Mouse (Mus musculus): ENCODE measurements around the gene Tmod1. TPM values are rescaled to one million over a fixed set of nuclear protein-coding genes. Genes with fewer than 3 reads are reported as not detected.

Gene Tmod1
- 10 to 100 TPM; 45.5 to 49.1 TPM for total RNA-seq (2021)
- long read RNA-seq, experiment 1, transcript Tmod1-201 (10 exons, 3,158 nt), result major isoform, 39 of 48 reads
- long read RNA-seq, experiment 1, partial matches to known transcripts, result 7 of 48 reads
- long read RNA-seq, experiment 1, other reads (novel, unspliced or antisense), result 2 of 48 reads
- long read RNA-seq, experiment 2, transcript Tmod1-201 (10 exons, 3,158 nt), result major isoform, 36 of 47 reads
- long read RNA-seq, experiment 2, partial matches to known transcripts, result 4 of 47 reads
- long read RNA-seq, experiment 2, other reads (novel, unspliced or antisense), result 7 of 47 reads

DNA sequence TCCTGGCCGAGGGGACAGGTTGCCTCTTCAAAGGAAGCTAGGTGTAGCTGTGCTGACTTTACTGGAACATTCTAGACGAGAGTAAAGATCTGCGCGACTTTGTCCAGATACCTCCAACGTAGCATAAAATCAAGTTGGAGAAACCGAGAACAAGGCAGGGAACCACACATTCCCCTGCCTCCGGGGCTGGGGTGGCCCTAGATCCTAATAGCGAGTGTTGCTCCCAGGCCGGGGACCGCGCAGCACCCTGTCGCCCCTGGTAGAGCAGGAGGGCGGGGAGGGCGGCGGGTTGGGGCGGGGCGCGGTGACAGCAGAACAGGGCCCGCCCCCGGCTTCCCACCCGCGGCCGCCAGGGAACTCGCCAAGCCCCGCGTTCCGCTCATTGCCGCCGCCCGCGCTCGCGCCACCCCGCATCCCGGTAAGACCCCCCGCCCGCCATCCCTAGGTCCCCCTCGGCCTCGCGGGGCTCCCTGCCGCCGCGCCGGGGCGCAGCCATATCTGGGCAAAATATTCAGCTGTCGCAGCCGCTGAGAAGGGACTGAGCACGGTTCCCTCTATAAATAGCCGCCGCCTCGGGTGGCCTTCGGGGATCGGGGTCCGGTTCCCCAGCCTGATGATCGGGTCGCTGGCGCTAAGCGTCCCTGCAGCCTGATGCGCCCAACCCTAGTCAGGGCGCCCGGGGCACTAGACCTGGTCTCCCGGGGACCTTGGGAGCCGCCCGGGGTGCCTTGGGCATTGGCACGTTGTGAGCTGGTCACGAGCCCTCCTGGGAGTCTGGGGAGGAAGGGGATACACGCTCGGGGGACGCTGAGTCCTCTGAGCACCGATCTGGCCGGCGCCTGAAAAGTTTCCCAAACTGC, at the start of gene Tmod1:
Tmod1 (plus strand) TSS at position 44 of the 860 bp plus-strand sequence.
- peak; percentile 37 for TF ChIP-seq CTCF (IDR thresholded peaks at IDR 0.05)
- peak; percentile 70 to 73 for DNase-seq (ENCODE audit: extremely low spot score in 1 of 2, low spot score in 2 of 2)
- peak within 1 kb of the TSS; percentile 74 for H3K4me3 ChIP-seq
- H3K27ac ChIP-seq, result peak within 1 kb of the TSS; percentile 95
- intact Hi-C loops (cut with DNase I), result loop anchor here (2.0 kb wide), 1 partner anchor 54 kb away; no protein-coding TSS in a partner anchor

DNA sequence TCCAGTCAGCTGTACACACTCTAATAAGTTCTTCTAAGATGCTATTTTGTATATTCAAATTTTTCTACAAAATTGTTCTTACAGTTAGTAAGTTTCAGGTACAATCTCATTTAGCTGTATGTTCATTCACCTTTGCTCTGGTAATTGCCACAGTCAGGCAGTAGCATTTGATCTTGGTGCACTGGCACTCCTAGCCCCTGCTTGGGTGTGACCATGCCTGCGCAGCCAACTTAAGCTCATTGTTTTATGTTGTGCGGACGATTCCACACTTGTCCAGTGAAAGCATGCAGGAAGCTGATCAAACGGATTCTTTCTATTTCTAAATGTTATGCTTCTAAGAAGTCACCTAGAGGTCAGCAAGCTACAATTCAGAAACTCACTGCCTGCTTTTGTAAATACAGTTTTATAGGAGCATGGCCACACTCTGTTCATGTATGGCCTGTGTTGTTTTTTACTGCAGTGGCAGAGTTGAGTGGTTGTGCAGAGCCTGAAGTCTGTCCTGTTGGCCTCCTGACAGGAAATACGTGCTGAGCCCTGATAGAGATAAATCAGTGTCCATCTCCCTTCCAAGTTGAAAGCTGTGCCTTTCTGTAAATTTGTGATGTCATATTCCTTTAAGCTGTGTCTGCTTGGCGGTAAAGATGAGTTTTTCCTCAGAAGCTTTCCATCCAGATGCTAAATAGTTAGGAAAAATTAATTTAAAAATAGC, 48.2 kb upstream of the Tmod1 start:
- no peak overlapping the region for H3K4me3 ChIP-seq
- intact Hi-C loops (cut with DNase I), result no loop called here
- TF ChIP-seq CTCF (IDR thresholded peaks at IDR 0.05), result no peak
- no peak overlapping the region for H3K27ac ChIP-seq
- no peak for DNase-seq (ENCODE audit: extremely low spot score in 1 of 2, low spot score in 2 of 2)

DNA sequence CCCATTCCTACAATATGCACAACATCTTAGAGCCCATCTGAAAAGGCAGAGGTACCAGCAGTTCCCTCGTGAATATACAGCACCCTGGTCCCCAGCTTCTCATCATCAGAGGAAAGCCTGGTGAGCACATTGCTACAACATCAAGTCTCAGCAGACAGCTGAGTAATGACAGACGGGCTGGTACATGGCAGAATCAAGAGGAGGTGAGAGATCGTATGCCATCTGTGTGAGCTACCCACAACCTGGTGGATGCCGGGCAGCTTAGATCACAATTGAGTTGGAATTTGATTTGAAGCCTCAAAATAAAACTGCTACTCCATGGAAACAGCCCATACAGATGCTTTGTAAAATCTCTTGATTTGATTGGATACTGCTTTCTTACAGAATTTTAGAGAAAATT, 40.2 kb upstream of the Tmod1 start:
- no peak for TF ChIP-seq CTCF (IDR thresholded peaks at IDR 0.05)
- H3K27ac ChIP-seq, result no peak overlapping the region
- intact Hi-C loops (cut with DNase I), result no loop called here
- no peak overlapping the region for H3K4me3 ChIP-seq
- no peak for DNase-seq (ENCODE audit: extremely low spot score in 1 of 2, low spot score in 2 of 2)

DNA sequence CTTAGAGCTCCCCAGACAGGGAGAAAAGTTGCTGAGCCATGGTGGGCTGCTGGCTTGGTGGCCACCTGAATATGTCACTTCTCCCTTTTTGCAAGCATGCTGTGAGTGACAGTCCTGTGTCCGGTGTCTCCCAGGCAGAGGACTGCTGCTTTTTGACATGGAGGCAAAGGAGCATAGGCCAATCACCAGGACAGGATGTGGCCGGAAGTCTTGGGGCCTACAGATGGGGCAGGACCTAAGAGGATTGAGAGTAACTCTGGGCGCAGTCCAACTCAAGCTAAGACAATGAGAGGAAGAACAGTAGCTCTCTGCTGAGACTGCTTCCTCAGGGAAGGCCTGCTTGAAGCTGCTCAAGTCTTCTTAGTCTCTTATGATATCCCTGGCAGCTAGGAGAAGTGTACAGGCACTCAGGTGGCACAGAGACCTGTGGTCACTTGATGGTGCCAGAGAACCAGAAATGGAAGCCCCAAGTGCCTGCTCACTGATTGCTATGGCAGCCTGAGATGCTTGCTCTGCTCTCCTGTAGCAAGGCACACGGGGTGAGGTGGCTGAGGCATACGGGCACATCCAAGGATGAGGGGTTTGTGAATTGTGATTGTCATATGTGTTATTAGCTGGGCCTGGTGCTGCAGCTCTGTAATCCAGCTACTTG, 30.5 kb upstream of the Tmod1 start:
- Histone ChIP-seq H3K27ac (no peak overlapping the region), H3K4me3 (no peak overlapping the region)
- no peak for DNase-seq (ENCODE audit: extremely low spot score in 1 of 2, low spot score in 2 of 2)
- intact Hi-C loops (cut with DNase I), result no loop called here
- TF ChIP-seq CTCF (IDR thresholded peaks at IDR 0.05), result no peak

DNA sequence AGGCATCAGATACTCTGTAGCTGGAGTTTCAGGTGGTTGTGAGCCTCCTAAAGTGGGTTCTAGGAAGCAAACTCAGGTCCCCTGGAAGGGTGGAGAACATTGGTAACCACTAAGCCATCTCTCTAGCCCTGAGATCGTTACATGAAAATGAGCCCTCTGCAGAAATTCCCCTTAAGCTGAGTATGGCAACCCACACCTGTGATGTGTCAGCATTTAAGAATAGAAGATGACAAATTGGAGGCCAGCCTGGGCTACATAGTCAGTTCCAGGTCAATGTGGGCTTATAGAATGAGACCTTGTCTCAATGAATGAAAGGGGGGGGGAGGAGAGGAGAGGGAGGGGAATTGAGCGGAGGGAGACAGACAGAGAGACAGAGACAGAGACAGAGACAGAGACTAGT, 27.0 kb upstream of the Tmod1 start:
- no peak for TF ChIP-seq CTCF (IDR thresholded peaks at IDR 0.05)
- H3K27ac ChIP-seq, result no peak overlapping the region
- H3K4me3 ChIP-seq, result no peak overlapping the region
- DNase-seq (ENCODE audit: extremely low spot score in 1 of 2, low spot score in 2 of 2), result no peak
- intact Hi-C loops (cut with DNase I), result no loop called here

DNA sequence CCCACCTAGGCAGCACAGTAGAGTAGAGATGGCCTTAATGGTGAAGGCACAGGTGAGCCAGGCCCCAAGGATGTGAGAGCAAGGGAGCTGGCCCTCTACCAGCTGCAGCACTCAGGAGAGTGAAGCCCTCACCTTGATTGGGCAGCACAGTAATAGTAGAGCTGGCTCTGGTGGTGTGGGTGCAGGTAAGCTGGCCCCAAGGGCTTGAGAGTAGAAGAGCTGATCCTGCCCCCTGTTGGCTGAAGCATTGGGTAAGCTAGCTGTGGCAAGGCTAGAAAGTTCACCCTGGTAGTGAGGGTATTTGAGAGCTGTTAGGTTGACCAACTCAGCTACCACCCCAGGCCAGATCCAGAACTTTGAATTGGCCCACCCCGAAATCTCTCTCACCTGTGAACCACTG, 23.1 kb upstream of the Tmod1 start:
- no peak for DNase-seq (ENCODE audit: extremely low spot score in 1 of 2, low spot score in 2 of 2)
- no peak overlapping the region for H3K27ac ChIP-seq
- no peak; the same call in 1 of the 2 replicates for TF ChIP-seq CTCF (IDR thresholded peaks at IDR 0.05)
- intact Hi-C loops (cut with DNase I), result no loop called here
- H3K4me3 ChIP-seq, result no peak overlapping the region

DNA sequence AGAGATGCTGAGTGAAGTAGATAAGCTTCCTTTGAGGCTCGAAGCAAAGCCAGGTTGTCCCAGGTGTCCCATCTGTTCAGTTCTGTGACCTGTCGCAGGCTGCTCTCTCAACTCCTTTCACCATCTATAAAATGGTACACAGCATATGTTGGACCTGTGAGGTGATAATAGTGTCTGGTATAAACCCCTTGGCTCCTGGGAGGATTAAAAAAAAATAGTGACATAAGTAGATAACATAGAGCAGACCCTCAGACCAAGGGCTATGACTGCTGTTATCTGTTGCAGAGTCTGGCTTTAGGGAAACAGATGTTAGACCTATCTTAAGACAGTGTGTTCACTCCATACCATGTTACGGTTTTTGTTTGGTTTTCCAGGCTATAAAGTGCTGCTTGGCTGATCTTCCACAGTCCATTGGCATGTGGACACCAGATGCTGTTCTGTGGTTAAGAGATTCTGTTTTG, 15.7 kb upstream of the Tmod1 start:
- DNase-seq (ENCODE audit: extremely low spot score in 1 of 2, low spot score in 2 of 2), result no peak
- no peak for TF ChIP-seq CTCF (IDR thresholded peaks at IDR 0.05)
- intact Hi-C loops (cut with DNase I), result no loop called here
- Histone ChIP-seq H3K27ac (no peak overlapping the region), H3K4me3 (no peak overlapping the region)

DNA sequence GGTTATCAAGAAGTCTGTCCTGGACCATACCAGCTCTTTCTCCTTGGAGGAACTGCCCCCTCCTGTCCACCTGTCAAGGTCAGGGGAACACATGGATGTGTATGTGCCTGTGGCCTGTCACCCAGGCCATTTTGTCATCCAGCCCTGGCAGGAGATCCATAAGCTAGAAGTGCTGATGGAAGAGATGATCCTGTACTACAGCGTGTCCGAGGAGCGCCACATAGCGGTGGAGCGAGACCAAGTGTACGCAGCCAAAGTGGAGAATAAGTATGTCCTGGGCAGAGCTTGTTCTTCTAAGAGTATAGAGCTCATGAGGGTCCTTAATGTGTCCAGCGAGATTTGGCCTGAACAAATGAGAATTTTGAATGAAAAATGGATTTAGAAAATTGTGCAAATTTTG, 12.8 kb upstream of the Tmod1 start:
- peak in 1 of 2 experiments; percentile 44 for DNase-seq (ENCODE audit: extremely low spot score in 1 of 2, low spot score in 2 of 2)

DNA sequence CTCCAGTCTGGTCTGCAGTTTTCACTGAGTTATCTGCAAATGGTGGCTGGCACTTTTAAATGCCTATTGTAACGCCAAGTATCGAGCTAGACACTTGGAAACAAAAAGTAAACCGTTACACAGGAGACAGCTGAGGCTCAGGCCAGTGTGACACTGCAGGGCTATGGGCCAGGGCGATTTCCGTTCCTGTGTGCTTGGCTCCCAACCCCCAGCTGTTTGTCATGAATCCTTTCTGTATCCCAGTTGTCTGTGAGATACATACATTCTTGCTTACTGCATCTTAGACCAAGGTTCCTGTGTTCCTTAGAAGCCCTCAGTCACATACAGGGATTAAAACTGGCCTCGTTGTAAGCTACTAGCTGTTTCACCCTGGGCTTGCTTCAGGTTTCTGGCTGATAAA, 10.5 kb upstream of the Tmod1 start:
- DNase-seq (ENCODE audit: extremely low spot score in 1 of 2, low spot score in 2 of 2), result no peak
- Histone ChIP-seq H3K4me3 (no peak overlapping the region), H3K27ac (no peak overlapping the region)
- TF ChIP-seq CTCF (IDR thresholded peaks at IDR 0.05), result no peak
- intact Hi-C loops (cut with DNase I), result loop anchor here (5.0 kb wide), 1 partner anchor 86 kb away; no protein-coding TSS in a partner anchor

More for the DNA sequence above, 12.8 kb upstream of the Tmod1 start:
- Histone ChIP-seq H3K4me3 (no peak overlapping the region), H3K27ac (no peak overlapping the region)
- intact Hi-C loops (cut with DNase I), result loop anchor here (5.0 kb wide), 1 partner anchor 84 kb away; no protein-coding TSS in a partner anchor
- TF ChIP-seq CTCF (IDR thresholded peaks at IDR 0.05), result peak; percentile 62

DNA sequence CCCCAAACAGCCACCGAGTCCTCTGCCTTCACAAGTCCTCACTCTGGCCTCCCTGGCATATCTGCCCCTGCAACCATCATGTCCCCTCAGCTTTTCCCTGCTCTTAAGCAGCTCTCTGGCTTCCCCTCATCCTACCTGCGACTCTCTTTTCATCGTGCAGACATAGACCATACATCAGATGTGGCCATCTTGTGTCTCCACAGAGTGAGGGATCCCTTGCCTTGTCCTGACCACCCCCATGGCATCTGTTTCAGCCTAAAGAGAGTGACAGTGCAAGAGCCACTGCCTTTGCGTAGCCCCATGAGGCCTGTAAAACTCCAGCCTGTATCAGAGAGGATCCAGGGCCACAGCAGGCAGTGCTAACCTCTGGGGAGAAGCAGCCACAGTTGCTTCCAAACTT, 10.0 kb upstream of the Tmod1 start:
- Histone ChIP-seq H3K4me3 (no peak overlapping the region), H3K27ac (no peak overlapping the region)
- no peak for DNase-seq (ENCODE audit: extremely low spot score in 1 of 2, low spot score in 2 of 2)
- no peak for TF ChIP-seq CTCF (IDR thresholded peaks at IDR 0.05)
- intact Hi-C loops (cut with DNase I), result loop anchor here (5.0 kb wide), 1 partner anchor 86 kb away; no protein-coding TSS in a partner anchor

DNA sequence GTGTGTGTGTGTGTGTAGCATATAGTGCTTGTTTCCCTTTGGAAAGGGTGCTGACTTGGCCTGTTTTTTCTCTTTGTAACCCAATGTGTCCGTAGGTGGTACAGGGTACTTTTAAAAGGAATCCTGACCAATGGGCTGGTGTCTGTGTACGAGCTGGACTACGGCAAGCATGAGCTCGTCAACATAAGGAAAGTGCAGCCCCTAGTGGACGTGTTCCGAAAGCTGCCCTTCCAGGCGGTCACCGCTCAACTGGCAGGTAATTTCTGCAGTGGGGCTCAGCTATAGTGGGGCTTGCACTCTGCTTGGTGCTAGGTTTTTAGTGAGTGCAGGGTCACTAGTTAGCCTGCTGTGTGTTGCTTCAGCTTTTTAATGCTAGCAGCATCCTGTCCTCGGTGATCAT, 9.2 kb upstream of the Tmod1 start:
- no peak for DNase-seq (ENCODE audit: extremely low spot score in 1 of 2, low spot score in 2 of 2)
- H3K4me3 ChIP-seq, result no peak overlapping the region
- intact Hi-C loops (cut with DNase I), result loop anchor here (5.0 kb wide), 1 partner anchor 87 kb away; no protein-coding TSS in a partner anchor
- no peak overlapping the region for H3K27ac ChIP-seq
- peak; percentile 41 for TF ChIP-seq CTCF (IDR thresholded peaks at IDR 0.05)

Measured in left cerebral cortex, adult 2 months (tissue).